8 mouse cellular contexts compared by ENCODE assay signal in genomic region chr2:18998054-18998478, GRCm38 (mm10). TPM values are rescaled to one million over a fixed set of nuclear protein-coding genes. Genes with fewer than 3 reads are reported as not detected.
DNase-seq lines count a peak whose midpoint lies in the region; ATAC-seq and TF ChIP-seq lines count a peak whose summit lies in the region.

TSS of gene Pip4k2a (minus strand) at chr2:18998126.
TSS of gene 4930426L09Rik (plus strand) at chr2:18998343.

- H3K27me3 ChIP-seq in erythroblast, embryonic 14.5 days (ENCODE audit: control insufficient read depth), result peaks cover 4% of the 10 kb centered on the region; the same call in 1 of the 2 replicates
- H3K27me3 ChIP-seq in heart, embryonic 12.5 days (replicated peaks), result no peaks in the 10 kb centered on the region
- H3K27me3 ChIP-seq in kidney, postnatal 0 days (ENCODE audit: insufficient read depth, low read length), result no peaks in the 10 kb centered on the region
- peaks cover 7% of the 10 kb centered on the region for H3K27me3 ChIP-seq in liver, adult 2 months (ENCODE audit: control insufficient read depth, insufficient read depth, low read length)

- ATAC-seq in heart, embryonic 12.5 days (ENCODE audit: insufficient number of reproducible peaks, low FRiP score), result peak; percentile 96
- ATAC-seq in kidney, postnatal 0 days (replicated peaks; ENCODE audit: low FRiP score, low read depth), result peak; percentile 95
- peak; percentile 70 for ATAC-seq in monocyte, adult 5-6 weeks (replicated peaks; ENCODE audit: insufficient number of reproducible peaks, low FRiP score, low TSS enrichment, poor library complexity, severe bottlenecking)

- DNase-seq in CD4-positive helper T cell, adult 2 months (ENCODE audit: low read depth, low spot score), result peak; percentile 94
- DNase-seq in brain, embryonic 18.5 days (ENCODE audit: low read depth, low spot score), result peak; percentile 71
- DNase-seq in kidney, postnatal 0 days (ENCODE audit: low spot score), result peak; percentile 92
- DNase-seq in liver, adult 2 months (ENCODE audit: extremely low read depth, low read depth, low spot score), result no peak
- DNase-seq in spleen, postnatal 36 days (ENCODE audit: low spot score in 2 of 2), result peak; percentile 96 to 97

- peaks cover 2% of the 10 kb centered on the region; the same call in 1 of the 2 replicates for H3K36me3 ChIP-seq in erythroblast, embryonic 14.5 days (ENCODE audit: control insufficient read depth)
- H3K36me3 ChIP-seq in heart, embryonic 12.5 days, result no peaks in the 10 kb centered on the region
- H3K36me3 ChIP-seq in kidney, postnatal 0 days (ENCODE audit: insufficient read depth, low read length), result no peaks in the 10 kb centered on the region
- no peaks in the 10 kb centered on the region for H3K36me3 ChIP-seq in liver, adult 2 months (ENCODE audit: control insufficient read depth, insufficient read depth, low read length)

- H3K27ac ChIP-seq in heart, embryonic 12.5 days (ENCODE audit: poor library complexity, severe bottlenecking), result peak within 1 kb of the TSS; percentile 89
- H3K27ac ChIP-seq in kidney, postnatal 0 days, result peak within 1 kb of the TSS; percentile 88
- H3K27ac ChIP-seq in liver, adult 2 months (replicated peaks; ENCODE audit: insufficient read depth, low read depth, low read length), result peak within 1 kb of the TSS; percentile 92

- peak within 1 kb of the TSS; percentile 82 for H3K9ac ChIP-seq in heart, embryonic 12.5 days
- H3K9ac ChIP-seq in kidney, postnatal 0 days (ENCODE audit: low read depth, low read length), result peak within 1 kb of the TSS; percentile 71
- H3K9ac ChIP-seq in liver, adult 2 months (ENCODE audit: low read depth, low read length), result peak within 1 kb of the TSS; percentile 86

- WGBS in heart, embryonic 12.5 days, result under 1% methylated on average over 65 of the region's 66 CpGs
- WGBS in kidney, postnatal 0 days, result under 1% methylated on average over 66 of the region's 66 CpGs
- WGBS in liver, adult 2 months, result under 1% methylated on average over 66 of the region's 66 CpGs

- TF ChIP-seq POLR2A in liver, adult 2 months (IDR thresholded peaks at IDR 0.05; ENCODE audit: extremely low read depth, insufficient read depth, low read length), result 0 out of 2 replicates have a peak, but pooled peaks have one; percentile 37

- no peaks in the 10 kb centered on the region; the same call in 1 of the 2 replicates for H3K79me2 ChIP-seq in liver, adult 2 months (ENCODE audit: control insufficient read depth, insufficient read depth, low read length)

- H3K9me3 ChIP-seq in erythroblast, embryonic 14.5 days (ENCODE audit: control insufficient read depth, low read length), result no peaks in the 10 kb centered on the region
- no peaks in the 10 kb centered on the region for H3K9me3 ChIP-seq in heart, embryonic 12.5 days (replicated peaks)
- H3K9me3 ChIP-seq in kidney, postnatal 0 days (replicated peaks; ENCODE audit: low read length), result no peaks in the 10 kb centered on the region

- peak within 1 kb of the TSS; percentile 79 for H3K4me3 ChIP-seq in erythroblast, embryonic 14.5 days (replicated peaks)
- peak within 1 kb of the TSS; percentile 86 for H3K4me3 ChIP-seq in heart, embryonic 12.5 days
- peak within 1 kb of the TSS; percentile 84 for H3K4me3 ChIP-seq in kidney, postnatal 0 days (replicated peaks; ENCODE audit: low read depth, low read length)
- H3K4me3 ChIP-seq in liver, adult 2 months (ENCODE audit: insufficient read depth, low read depth, low read length), result peak within 1 kb of the TSS; percentile 99

- H3K4me1 ChIP-seq in erythroblast, embryonic 14.5 days (ENCODE audit: control insufficient read depth), result peaks cover 59% of the 10 kb centered on the region
- peaks cover 17% of the 10 kb centered on the region for H3K4me1 ChIP-seq in heart, embryonic 12.5 days (replicated peaks)
- H3K4me1 ChIP-seq in kidney, postnatal 0 days (replicated peaks; ENCODE audit: insufficient read depth, low read length), result peaks cover 10% of the 10 kb centered on the region; the same call in 1 of the 2 replicates
- no peaks in the 10 kb centered on the region; the same call in 1 of the 2 replicates for H3K4me1 ChIP-seq in liver, adult 2 months (ENCODE audit: control insufficient read depth, insufficient read depth, low read length)

- peak within 1 kb of the TSS; percentile 99 for H3K4me2 ChIP-seq in heart, embryonic 12.5 days
- H3K4me2 ChIP-seq in kidney, postnatal 0 days (ENCODE audit: low read length), result peak within 1 kb of the TSS; percentile 74

- TF ChIP-seq CTCF in kidney, postnatal 0 days (IDR thresholded peaks at IDR 0.05; ENCODE audit: low read depth), result no peak
- TF ChIP-seq CTCF in liver, adult 2 months (IDR thresholded peaks at IDR 0.05; ENCODE audit: low read depth, low read length), result no peak

RNA-seq across cellular contexts. Expression of gene Pip4k2a, which starts in this region (rescaled TPM):
- polyA plus RNA-seq in erythroblast, embryonic 14.5 days (2012), result 3.8 and 6.1 TPM in 2 replicates
- 8.6 TPM in 2 replicates for polyA plus RNA-seq in heart, embryonic 12.5 days (2016; fragmentation: Nextera tagmentation; extraction: Ambion mirVana)
- polyA plus RNA-seq in kidney, postnatal 0 days (2015; fragmentation: Nextera tagmentation; extraction: Ambion mirVana), result 7.8 and 8.7 TPM in 2 replicates
- total RNA-seq in liver, adult 2 months (2014; rRNA removed), result 2.8 and 3.6 TPM in 2 replicates
- polyA plus RNA-seq in liver, adult 2 months (2012; rRNA removed), result 0.82 and 1.7 TPM in 2 replicates
- 117 to 157 TPM (median 133 TPM) in 3 replicates for total RNA-seq in monocyte, adult 5-6 weeks (2017)

RNA-seq across cellular contexts. Expression of gene 4930426L09Rik, which starts in this region (rescaled TPM):
- polyA plus RNA-seq in erythroblast, embryonic 14.5 days (2012), result not detected in 2 replicates
- polyA plus RNA-seq in heart, embryonic 12.5 days (2016; fragmentation: Nextera tagmentation; extraction: Ambion mirVana), result 0.21 and 0.57 TPM in 2 replicates
- polyA plus RNA-seq in kidney, postnatal 0 days (2015; fragmentation: Nextera tagmentation; extraction: Ambion mirVana), result 0.43 and 0.54 TPM in 2 replicates
- not detected in 2 replicates for total RNA-seq in liver, adult 2 months (2014; rRNA removed)
- 0.10 and 0.11 TPM in 2 replicates for polyA plus RNA-seq in liver, adult 2 months (2012; rRNA removed)
- total RNA-seq in monocyte, adult 5-6 weeks (2017), result 1.7 to 2.6 TPM (median 2.0 TPM) in 3 replicates

Comparison
In these comparisons a context has a peak if more than half of its experiments do, and no peak if none do; other contexts are left out.
1. RNA of gene Pip4k2a (total RNA-seq): 117 to 157 TPM in monocyte, adult 5-6 weeks; 2.8 to 3.6 TPM in liver, adult 2 months; every median in the first group is over 10 times any median in the second.
2. Peak in every context shown above with its lines, with median percentiles within 50 percentile points of each other: H3K4me3 ChIP-seq, ATAC-seq, H3K27ac ChIP-seq and H3K9ac ChIP-seq.